Mouse (Mus musculus) cerebellum, adult 2 months (tissue): ENCODE measurements at regions not wholly inside any gene's neighbourhood (a gene's known extent, or its start where the extent isn't known, plus 50 kb on each side); places are given as distances from the start of the nearest gene placed in this dataset.

Experiments
- CTCF ChIP-seq: fragments of 200-500 bp; IDR thresholded peaks from 2 replicates; pipeline ENCODE4 v1.5.1; 2011; ENCODE audit warnings: low read depth, mild to moderate bottlenecking, control low read depth, low read length, moderate library complexity, borderline replicate concordance; ENCODE audit not compliant: insufficient read depth
- POLR2A ChIP-seq: fragments of 200-500 bp; IDR thresholded peaks from 2 replicates; pipeline ENCODE4 v1.6.1; 2011; ENCODE audit warnings: low read length, control low read depth, borderline replicate concordance; ENCODE audit not compliant: insufficient read depth

DNA sequence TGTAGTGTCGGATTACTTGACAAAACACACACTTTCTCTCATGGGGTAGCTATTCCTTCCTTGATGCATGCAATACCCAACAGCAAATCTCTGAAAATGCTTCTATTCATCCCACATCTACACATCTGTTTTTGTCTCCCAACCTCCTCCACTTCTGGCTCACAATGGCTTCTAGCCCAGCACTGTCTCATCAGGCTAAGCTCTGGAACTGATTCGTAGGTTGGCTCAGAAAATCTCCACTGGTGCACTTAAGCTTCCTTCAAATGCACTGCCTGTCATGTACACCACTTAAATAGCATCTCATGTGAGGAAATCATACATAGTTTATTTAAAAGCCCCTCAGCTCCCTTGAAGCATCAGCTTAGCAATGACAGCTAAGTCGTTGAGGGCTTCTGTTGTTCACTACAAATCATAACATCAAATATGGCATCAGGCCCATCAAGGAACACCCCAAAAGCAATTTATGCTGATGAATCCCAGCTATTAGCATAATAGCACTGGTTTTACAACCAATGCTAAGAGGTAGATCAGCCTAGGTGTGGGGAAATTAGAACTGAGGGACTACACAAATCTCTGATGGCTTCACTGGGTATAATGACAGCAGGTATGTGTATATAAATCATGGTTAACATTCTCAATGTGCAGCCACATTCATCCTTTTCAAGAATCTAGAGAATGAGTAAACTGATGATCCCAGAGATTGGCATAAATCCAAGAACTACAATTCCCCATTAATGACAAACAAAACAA is 103.5 kb upstream of the Tusc1 start:
- TF ChIP-seq POLR2A (no peak), CTCF (no peak)
